Mouse (Mus musculus) ES-E14 (cell line): ENCODE measurements around the gene Agap2.

Experiments
- CHD2 ChIP-seq: IDR thresholded peaks from 2 replicates; pipeline ENCODE4 v1.6.1; 2014; ENCODE audit warnings: mild to moderate bottlenecking, low read depth, low read length, inconsistent platforms
- HCFC1 ChIP-seq: IDR thresholded peaks from 2 replicates; pipeline ENCODE4 v1.6.1; 2012; ENCODE audit warnings: low read length, inconsistent platforms, borderline replicate concordance; ENCODE audit not compliant: insufficient read depth
- MAFK ChIP-seq: IDR thresholded peaks from 2 replicates; pipeline ENCODE4 v1.6.1; 2014; ENCODE audit warnings: mild to moderate bottlenecking, low read depth, low read length, inconsistent platforms; ENCODE audit not compliant: insufficient read depth
- ZC3H11A ChIP-seq: IDR thresholded peaks from 2 replicates; pipeline ENCODE4 v1.6.1; 2012; ENCODE audit warnings: low read depth, mild to moderate bottlenecking, inconsistent platforms, low read length, borderline replicate concordance
- ZNF384 ChIP-seq: IDR thresholded peaks from 2 replicates; pipeline ENCODE4 v1.6.1; 2012; ENCODE audit warnings: low read depth, low read length, inconsistent platforms

- TF ChIP-seq HCFC1 (no peak), ZC3H11A (no peak), MAFK (no peak), ZNF384 (no peak), CHD2 (no peak)
Measured at GRCm38 (mm10) chr10:127071203-127071602, 3.9 kb upstream of the Agap2 start.
